Mouse (Mus musculus): Measurements from ENCODE around the gene A030003K21Rik.

DNA sequence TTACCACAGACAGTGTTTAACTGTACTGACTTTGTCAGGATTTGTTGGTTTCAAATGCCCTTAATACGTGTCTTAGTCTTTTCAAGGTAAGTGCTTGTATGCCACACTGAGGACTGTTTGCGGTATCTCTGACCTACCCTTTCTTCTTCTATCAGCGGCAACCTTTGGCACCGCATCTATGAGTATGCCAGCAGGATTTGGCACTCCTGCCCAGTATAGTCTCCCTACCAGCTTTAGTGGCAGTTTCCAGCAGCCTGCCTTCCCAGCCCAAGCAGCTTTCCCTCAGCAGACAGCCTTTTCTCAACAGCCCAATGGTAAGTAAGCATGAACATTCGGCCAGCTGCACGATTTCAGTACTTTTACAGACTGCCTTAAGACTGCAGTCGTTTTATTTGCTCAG is 49.9 kb downstream of the A030003K21Rik start:
- TF ChIP-seq POLR2AphosphoS2 (IDR thresholded peaks at IDR 0.05; ENCODE audit: low read depth, low read length) (no peak), MAFK (IDR thresholded peaks at IDR 0.05; ENCODE audit: insufficient replicate concordance, low read length) (no peak), EP300 (IDR thresholded peaks at IDR 0.05; ENCODE audit: low read length) (no peak), CTCF (conservative IDR thresholded peaks at IDR 0.05 in 1 of 2, IDR thresholded peaks at IDR 0.05 in 1 of 2; ENCODE audit: low read depth in 2 of 2, low read length in 2 of 2) (no peak), CHD2 (IDR thresholded peaks at IDR 0.05; ENCODE audit: low read length) (no peak), NELFE (IDR thresholded peaks at IDR 0.05; ENCODE audit: low read depth, low read length) (no peak), MAX (IDR thresholded peaks at IDR 0.05; ENCODE audit: low read length) (no peak), RCOR1 (conservative IDR thresholded peaks at IDR 0.05; ENCODE audit: low read depth, low read length) (no peak), ZC3H11A (IDR thresholded peaks at IDR 0.05; ENCODE audit: low read depth, low read length) (no peak), TCF12 (IDR thresholded peaks at IDR 0.05; ENCODE audit: low read depth, low read length) (no peak), ZKSCAN1 (IDR thresholded peaks at IDR 0.05; ENCODE audit: borderline replicate concordance, low read depth, low read length) (no peak)
